Mouse (Mus musculus): ENCODE measurements around the gene Phpt1.

The Phpt1 gene

GRCm38 (mm10) chr2:25574579-25575431 is at the start of gene Phpt1, which contains the start of gene Mamdc4:
TSS of gene Phpt1 (minus strand) at chr2:25575224.
TSS of gene Mamdc4 (minus strand) at chr2:25574845.
- in situ Hi-C loops (cut with MboI, MseI) = no loop called here

- in situ Hi-C loops (cut with MboI, MseI) = no loop called here
Measured at GRCm38 (mm10) chr2:25621229-25622200, 46.5 kb upstream of the Phpt1 start, which contains the start of gene Tmem141. TSS of gene Tmem141 (minus strand) at chr2:25622005.

GRCm38 (mm10) chr2:25620852-25621228 is 45.8 kb upstream of the Phpt1 start:
- in situ Hi-C loops (cut with MboI, MseI) = no loop called here

DNA sequence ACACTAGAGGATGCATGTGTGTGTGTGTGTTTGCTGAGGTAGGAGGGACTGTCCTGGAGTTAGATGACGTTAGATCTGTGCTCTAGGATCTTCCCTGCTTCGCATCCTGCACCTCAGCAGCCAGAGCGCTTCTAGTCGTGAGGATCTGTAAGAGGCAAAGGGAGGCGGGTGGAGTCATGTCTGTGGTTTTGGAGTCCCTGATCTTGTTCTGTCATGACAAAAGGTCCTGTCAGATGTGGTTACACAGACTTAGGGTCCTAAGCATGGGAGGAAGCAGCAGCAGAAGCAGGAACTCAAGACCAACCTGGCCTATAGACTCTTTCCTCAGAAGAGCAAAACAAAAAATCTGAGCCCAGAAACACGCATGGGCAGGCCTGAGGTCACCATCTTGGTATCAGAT is 45.4 kb upstream of the Phpt1 start:
- in situ Hi-C loops (cut with MboI, MseI) = no loop called here

DNA sequence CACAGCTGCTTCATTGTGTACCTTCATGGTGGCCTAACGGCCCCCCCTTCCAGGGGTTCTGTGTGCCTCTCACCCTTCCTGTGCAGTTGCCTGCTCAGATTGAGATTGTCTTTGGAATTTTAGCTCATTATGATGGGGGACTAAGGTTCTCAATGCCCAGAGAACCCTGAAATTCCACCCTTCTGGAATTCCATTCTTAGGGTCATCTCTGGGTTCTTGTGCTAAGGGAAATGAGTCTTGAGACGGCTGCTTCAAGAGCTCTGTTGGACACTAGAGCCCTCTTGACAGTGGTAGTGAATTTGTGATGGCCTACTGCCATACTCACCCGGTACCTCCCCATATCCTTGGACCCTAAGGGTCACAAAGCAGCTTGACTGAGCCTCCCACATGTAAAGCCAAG is 42.6 kb upstream of the Phpt1 start, which contains the start of gene Ccdc183:
TSS of gene Ccdc183 (minus strand) at position 101 of the 400 bp plus-strand sequence.
- in situ Hi-C loops (cut with MboI, MseI) = no loop called here

GRCm38 (mm10) chr2:25616398-25616797 is 41.4 kb upstream of the Phpt1 start:
- in situ Hi-C loops (cut with MboI, MseI) = no loop called here

- in situ Hi-C loops (cut with MboI, MseI) = no loop called here
Measured at GRCm38 (mm10) chr2:25608671-25609070, 33.6 kb upstream of the Phpt1 start.

GRCm38 (mm10) chr2:25607761-25608622 is 33.0 kb upstream of the Phpt1 start, which contains the start of gene Rabl6:
TSS of gene Rabl6 (minus strand) at chr2:25608521.
- in situ Hi-C loops (cut with MboI, MseI) = no loop called here

DNA sequence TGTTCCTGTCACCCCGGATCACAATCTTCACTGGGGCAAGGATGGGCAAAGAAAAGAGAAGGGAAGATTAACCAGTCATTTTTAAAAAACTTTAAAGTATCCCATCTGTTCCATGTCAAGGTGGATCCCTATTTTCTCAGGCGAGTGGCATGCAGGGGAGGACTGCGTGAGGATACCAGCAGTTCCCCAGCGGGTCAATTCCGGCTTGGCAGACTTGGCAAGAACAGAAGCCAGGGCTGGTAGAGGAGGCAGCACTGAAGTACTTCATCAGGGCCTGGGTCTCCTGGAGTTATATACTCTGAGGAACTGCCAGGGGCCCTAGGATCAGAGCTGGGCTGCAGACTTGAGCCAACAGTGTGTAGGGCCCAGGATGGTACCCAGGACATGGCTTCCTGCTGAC is 27.5 kb upstream of the Phpt1 start:
- in situ Hi-C loops (cut with MboI, MseI) = no loop called here

DNA sequence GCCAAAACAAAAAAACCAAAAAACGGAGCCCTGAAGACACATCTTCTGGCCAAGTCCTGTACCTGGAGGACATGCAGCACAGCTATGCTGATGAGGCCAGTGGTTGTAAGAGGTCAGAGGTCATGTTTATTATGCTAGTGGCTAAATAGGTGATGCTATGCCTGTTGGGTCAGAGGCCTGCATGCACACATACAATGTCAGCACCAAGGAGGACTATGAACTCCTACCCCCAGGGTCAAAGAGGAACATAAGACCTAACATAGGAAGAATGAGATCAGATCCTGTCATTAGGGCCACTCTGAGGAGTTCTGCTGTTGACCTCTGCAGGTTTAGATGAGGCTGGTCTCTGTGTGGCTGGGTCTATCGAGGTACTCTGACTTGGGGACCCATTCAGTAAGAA is 25.0 kb upstream of the Phpt1 start:
- in situ Hi-C loops (cut with MboI, MseI) = no loop called here

GRCm38 (mm10) chr2:25598749-25599148 is 23.7 kb upstream of the Phpt1 start:
- in situ Hi-C loops (cut with MboI, MseI) = no loop called here

DNA sequence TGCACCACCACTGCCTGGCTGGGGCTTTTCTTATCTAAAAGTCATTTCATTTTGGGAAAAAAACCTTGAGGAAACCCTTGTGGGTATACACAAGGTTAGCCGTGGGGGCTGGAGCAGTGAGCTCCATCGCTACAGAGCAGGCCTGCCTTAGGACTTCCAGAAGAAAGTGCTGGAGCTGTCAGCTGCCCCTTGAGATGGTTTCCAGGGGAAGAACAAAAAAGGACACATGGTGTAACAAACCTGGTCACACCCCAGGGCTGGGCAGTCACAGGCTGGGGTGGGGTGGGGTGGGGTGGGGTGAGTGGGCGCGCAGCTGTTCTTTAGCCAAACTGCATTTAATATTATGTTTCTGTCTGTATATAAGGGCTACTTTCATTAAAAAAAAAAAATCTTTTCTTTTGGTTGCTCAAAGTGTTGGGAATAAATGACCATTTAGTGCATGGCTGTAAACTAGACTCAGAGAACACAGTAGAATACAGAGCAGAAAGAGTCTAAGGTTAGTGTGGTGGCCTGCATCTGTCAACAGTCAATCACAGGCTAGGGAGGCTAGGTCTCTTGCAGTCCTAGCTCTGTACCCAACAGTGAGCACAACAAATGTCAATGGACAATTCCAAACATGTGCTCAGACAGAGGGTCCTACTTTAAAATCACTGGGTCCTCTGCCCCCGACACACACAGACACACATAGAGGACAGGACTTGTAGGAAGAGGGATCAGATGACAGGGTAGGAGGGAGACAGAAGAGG is 21.9 kb upstream of the Phpt1 start:
- in situ Hi-C loops (cut with MboI, MseI) = no loop called here

GRCm38 (mm10) chr2:25591863-25592262 is 16.8 kb upstream of the Phpt1 start:
- in situ Hi-C loops (cut with MboI, MseI) = no loop called here

DNA sequence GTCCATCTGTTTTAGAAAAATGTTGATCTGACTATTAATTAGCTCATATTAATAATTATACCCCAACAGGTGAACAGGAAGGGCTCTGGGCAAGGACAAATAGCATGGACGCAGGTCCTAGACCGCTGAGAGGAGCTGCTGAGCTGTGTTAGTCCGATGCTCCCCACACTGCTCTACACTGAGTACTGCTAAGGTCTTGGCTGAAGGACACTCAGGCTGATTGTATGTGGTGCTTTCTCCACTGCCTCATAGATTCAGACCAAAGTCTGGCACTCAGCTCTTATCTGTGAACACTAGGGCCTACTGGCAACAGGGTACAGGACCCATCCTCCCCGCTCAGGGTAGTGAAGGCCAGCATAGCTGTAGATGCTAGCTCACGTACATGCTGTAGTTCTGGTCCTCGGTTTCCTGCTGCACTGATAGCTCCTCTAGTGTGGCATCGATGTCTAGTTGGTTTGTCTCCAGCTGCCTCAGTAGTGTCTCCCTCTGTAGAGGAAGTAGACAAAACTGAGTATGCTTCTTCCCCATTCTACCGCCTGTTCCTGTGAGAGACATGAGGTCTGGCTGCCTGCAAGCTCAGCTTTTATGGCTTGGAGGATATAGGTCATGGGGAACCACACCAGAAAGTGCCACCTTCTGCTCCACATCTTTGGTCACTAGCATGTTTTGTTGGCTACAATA is 13.3 kb upstream of the Phpt1 start:
- in situ Hi-C loops (cut with MboI, MseI) = no loop called here

DNA sequence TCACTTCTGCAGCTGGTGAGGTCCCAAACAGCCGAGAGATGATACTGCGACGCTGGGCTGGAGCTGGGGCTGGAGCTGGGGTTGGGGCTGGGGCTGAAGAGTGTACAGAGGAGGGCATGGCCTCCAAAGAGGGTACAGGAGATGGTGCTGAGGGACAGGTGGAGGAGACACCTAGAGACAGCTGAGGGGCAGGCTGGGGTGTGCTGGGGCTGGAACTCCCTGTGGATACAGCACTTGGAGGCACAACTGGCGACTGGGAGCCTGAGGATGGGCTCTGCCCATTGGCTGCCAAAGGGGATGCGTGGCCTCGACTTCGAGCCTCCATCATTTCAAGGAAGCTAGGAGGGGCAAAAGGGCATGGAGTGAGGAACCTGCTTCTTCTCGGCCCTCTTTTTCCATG is 12.3 kb upstream of the Phpt1 start:
- in situ Hi-C loops (cut with MboI, MseI) = no loop called here

- in situ Hi-C loops (cut with MboI, MseI) = no loop called here
Measured at GRCm38 (mm10) chr2:25585601-25586000, 10.6 kb upstream of the Phpt1 start.

DNA sequence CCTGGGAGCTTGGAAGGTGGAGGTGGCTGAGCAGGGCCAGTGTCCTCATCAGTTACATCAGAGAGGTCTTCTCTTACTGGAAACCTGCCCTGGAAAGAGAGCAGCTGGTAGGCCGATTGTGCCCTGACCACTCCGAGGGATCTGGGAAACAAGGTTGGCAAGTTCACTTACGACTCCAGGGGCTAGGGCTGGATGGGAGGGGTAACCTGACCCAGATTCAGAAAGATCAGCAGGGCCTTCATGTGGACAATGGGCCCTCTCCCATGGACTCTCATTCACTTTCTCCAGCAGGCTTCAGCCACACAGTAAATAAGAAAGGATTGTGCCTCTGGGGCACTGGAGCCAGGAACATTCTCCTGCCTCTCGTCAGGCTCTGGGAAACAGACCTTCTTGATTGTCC is 9.8 kb upstream of the Phpt1 start:
- in situ Hi-C loops (cut with MboI, MseI) = no loop called here

DNA sequence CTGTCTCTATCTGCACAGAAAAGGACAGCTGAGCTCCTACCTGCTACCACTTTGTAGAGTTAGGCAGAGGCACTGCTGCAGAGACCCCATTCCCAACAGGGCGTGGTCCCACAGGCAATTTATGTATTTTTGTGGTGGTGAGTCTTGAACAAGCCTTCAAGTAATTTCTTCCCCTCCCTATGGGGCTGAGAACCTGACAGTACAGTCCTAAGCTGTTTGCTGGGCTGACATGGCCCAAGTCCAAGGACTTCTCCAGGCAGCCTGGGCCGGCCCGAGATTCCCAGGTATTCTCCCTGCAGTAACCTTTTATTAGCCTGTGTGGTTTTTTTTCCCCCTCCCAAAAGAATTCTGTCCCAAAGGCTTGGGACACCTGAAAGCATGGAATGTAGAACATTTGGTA is 9.1 kb upstream of the Phpt1 start:
- in situ Hi-C loops (cut with MboI, MseI) = no loop called here

DNA sequence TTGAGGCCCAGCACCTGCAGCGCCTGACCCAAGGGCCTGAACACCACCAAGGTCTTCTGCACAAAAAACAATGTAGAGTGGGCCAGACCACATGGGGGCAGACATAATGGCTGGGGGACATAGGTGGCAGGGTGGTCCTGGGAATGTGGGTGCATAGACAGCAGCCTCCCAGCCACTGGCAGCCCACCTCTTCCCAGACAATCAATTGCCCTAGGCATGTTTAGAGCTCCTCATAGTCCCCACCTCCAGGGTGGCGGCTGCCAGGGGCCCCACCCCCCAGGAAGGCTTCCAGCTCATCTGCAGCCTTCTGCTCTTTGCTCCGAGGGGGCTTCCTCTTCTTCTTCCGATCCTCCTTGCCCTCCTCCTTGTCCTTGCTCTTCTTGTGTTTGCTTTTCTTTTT is 8.5 kb upstream of the Phpt1 start:
- in situ Hi-C loops (cut with MboI, MseI) = no loop called here

- in situ Hi-C loops (cut with MboI, MseI) = no loop called here
Measured at GRCm38 (mm10) chr2:25583120-25583481, 8.1 kb upstream of the Phpt1 start.

All from T-helper 1 cell (primary cell).